ENCODE assay signal across 33 mouse cellular contexts in genomic region chr8:72151418-72152078, GRCm38 (mm10). TPM values are rescaled to one million over a fixed set of nuclear protein-coding genes. Genes with fewer than 3 reads are reported as not detected.
DNase-seq lines count a peak whose midpoint lies in the region; ATAC-seq and TF ChIP-seq lines count a peak whose summit lies in the region.
"Had no signal": no experiment of that assay in that cellular context is flagged by ENCODE, and none has a peak within 500 bp of the region (broad histone marks: within the 10 kb centered on the region; RNA-seq: fewer than 3 reads in every experiment).

No protein-coding gene starts in this region.

- no peak overlapping the region for H3K9ac ChIP-seq in liver, postnatal 0 days (replicated peaks)
- H3K9ac ChIP-seq in liver, embryonic 11.5 days (ENCODE audit: low read depth, low read length): no peak overlapping the region
- no peak overlapping the region for H3K9ac ChIP-seq in intestine, embryonic 16.5 days (ENCODE audit: low read depth, low read length)
- no peak overlapping the region for H3K9ac ChIP-seq in forebrain, embryonic 11.5 days (ENCODE audit: low read length)
- H3K9ac ChIP-seq: embryonic facial prominence, embryonic 12.5 days; forebrain, postnatal 0 days; hindbrain, embryonic 13.5 days; liver, embryonic 14.5 days; lung, embryonic 15.5 days; midbrain, embryonic 13.5 days; neural tube, embryonic 15.5 days had no signal

- no peak for TF ChIP-seq POLR2A in bone marrow macrophage, adult 2 months (IDR thresholded peaks at IDR 0.05; ENCODE audit: borderline replicate concordance, low read depth, low read length)

- no peaks in the 10 kb centered on the region for H3K27me3 ChIP-seq in liver, postnatal 0 days (ENCODE audit: insufficient read depth, low read length)
- H3K27me3 ChIP-seq in liver, embryonic 11.5 days (replicated peaks; ENCODE audit: control insufficient read depth, insufficient read depth, low read length): no peaks in the 10 kb centered on the region
- H3K27me3 ChIP-seq in splenic B cell, adult 2 months (ENCODE audit: control insufficient read depth, insufficient read depth, low read length, poor library complexity, severe bottlenecking): no peaks in the 10 kb centered on the region
- H3K27me3 ChIP-seq in intestine, embryonic 16.5 days (replicated peaks; ENCODE audit: control insufficient read depth, insufficient read depth, low read length): no peaks in the 10 kb centered on the region
- H3K27me3 ChIP-seq in forebrain, embryonic 11.5 days (ENCODE audit: control insufficient read depth, insufficient read depth, low read length): no peaks in the 10 kb centered on the region
- H3K27me3 ChIP-seq: embryonic facial prominence, embryonic 12.5 days; hindbrain, embryonic 13.5 days; lung, embryonic 15.5 days; megakaryocyte, embryonic 14.5 days; midbrain, embryonic 13.5 days; neural tube, embryonic 15.5 days had no signal

- H3K27ac ChIP-seq in liver, postnatal 0 days (ENCODE audit: low read depth): peak overlapping the region; percentile 34; the same call in 1 of the 2 replicates
- H3K27ac ChIP-seq in liver, embryonic 11.5 days (ENCODE audit: low read depth, low read length): no peak overlapping the region
- H3K27ac ChIP-seq in bone marrow macrophage, adult 2 months (ENCODE audit: insufficient read depth, low read depth, low read length): peak overlapping the region; percentile 48
- no peak overlapping the region for H3K27ac ChIP-seq in intestine, embryonic 16.5 days (ENCODE audit: low read length)
- H3K27ac ChIP-seq in forebrain, embryonic 11.5 days (ENCODE audit: low read depth, low read length): no peak overlapping the region
- H3K27ac ChIP-seq: embryonic facial prominence, embryonic 12.5 days; forebrain, embryonic 10.5 days; hindbrain, embryonic 13.5 days; liver, embryonic 14.5 days; lung, embryonic 15.5 days; midbrain, embryonic 13.5 days; neural tube, embryonic 15.5 days had no signal

- no peak for TF ChIP-seq EP300 in liver, postnatal 0 days (IDR thresholded peaks at IDR 0.05; ENCODE audit: low read depth)

- no peaks in the 10 kb centered on the region for H3K9me3 ChIP-seq in liver, postnatal 0 days (ENCODE audit: low read length)
- H3K9me3 ChIP-seq in liver, embryonic 11.5 days (ENCODE audit: control insufficient read depth, low read length): no peaks in the 10 kb centered on the region
- H3K9me3 ChIP-seq in intestine, embryonic 16.5 days (ENCODE audit: control insufficient read depth, low read length): no peaks in the 10 kb centered on the region
- H3K9me3 ChIP-seq in forebrain, embryonic 11.5 days (ENCODE audit: control insufficient read depth, low read length): no peaks in the 10 kb centered on the region
- H3K9me3 ChIP-seq: embryonic facial prominence, embryonic 12.5 days; forebrain, embryonic 10.5 days; hindbrain, embryonic 13.5 days; lung, embryonic 15.5 days; megakaryocyte, embryonic 14.5 days; midbrain, embryonic 13.5 days; neural tube, embryonic 15.5 days had no signal

- H3K4me3 ChIP-seq in liver, postnatal 0 days (ENCODE audit: low read depth, low read length): no peak overlapping the region
- no peak overlapping the region for H3K4me3 ChIP-seq in liver, embryonic 11.5 days (ENCODE audit: low read depth, low read length)
- no peak overlapping the region for H3K4me3 ChIP-seq in bone marrow macrophage, adult 2 months (ENCODE audit: insufficient read depth, low read length)
- H3K4me3 ChIP-seq in intestine, embryonic 16.5 days (ENCODE audit: low read length): no peak overlapping the region
- no peak overlapping the region for H3K4me3 ChIP-seq in forebrain, embryonic 11.5 days (ENCODE audit: low read depth, low read length)
- H3K4me3 ChIP-seq: embryonic facial prominence, embryonic 12.5 days; forebrain, embryonic 10.5 days; hindbrain, embryonic 13.5 days; lung, embryonic 15.5 days; midbrain, embryonic 13.5 days; neural tube, embryonic 15.5 days had no signal

- no peak overlapping the region for H3K4me2 ChIP-seq in liver, postnatal 0 days (ENCODE audit: low read depth, low read length)
- H3K4me2 ChIP-seq in liver, embryonic 11.5 days: no peak overlapping the region
- H3K4me2 ChIP-seq in intestine, embryonic 16.5 days (ENCODE audit: low read depth, low read length): no peak overlapping the region
- no peak overlapping the region for H3K4me2 ChIP-seq in forebrain, embryonic 11.5 days (ENCODE audit: low read depth, low read length, severe bottlenecking)
- H3K4me2 ChIP-seq: embryonic facial prominence, embryonic 12.5 days; hindbrain, embryonic 13.5 days; lung, embryonic 15.5 days; midbrain, embryonic 13.5 days; neural tube, embryonic 15.5 days had no signal

- 46% methylated on average over 3 of the region's 3 CpGs for WGBS in liver, postnatal 0 days (ENCODE audit: insufficient replicate concordance)
- WGBS in liver, embryonic 11.5 days: 70% methylated on average over 3 of the region's 3 CpGs
- 80% methylated on average over 3 of the region's 3 CpGs for WGBS in intestine, embryonic 16.5 days
- 89% methylated on average over 3 of the region's 3 CpGs for WGBS in forebrain, embryonic 11.5 days

- peaks cover under 1% of the 10 kb centered on the region; the same call in 1 of the 2 replicates for H3K4me1 ChIP-seq in liver, postnatal 0 days (ENCODE audit: insufficient read depth)
- no peaks in the 10 kb centered on the region for H3K4me1 ChIP-seq in liver, embryonic 11.5 days (replicated peaks; ENCODE audit: control insufficient read depth, insufficient read depth, low read length)
- H3K4me1 ChIP-seq in bone marrow macrophage, adult 2 months (ENCODE audit: control insufficient read depth, insufficient read depth, low read length): peaks cover 43% of the 10 kb centered on the region
- H3K4me1 ChIP-seq in intestine, embryonic 16.5 days (ENCODE audit: control insufficient read depth, insufficient read depth, low read length): peaks cover 4% of the 10 kb centered on the region; the same call in 1 of the 2 replicates
- no peaks in the 10 kb centered on the region for H3K4me1 ChIP-seq in forebrain, embryonic 11.5 days (replicated peaks; ENCODE audit: control insufficient read depth, insufficient read depth, low read length)
- H3K4me1 ChIP-seq: embryonic facial prominence, embryonic 12.5 days; forebrain, embryonic 10.5 days; hindbrain, embryonic 13.5 days; lung, embryonic 15.5 days; midbrain, embryonic 13.5 days; neural tube, embryonic 15.5 days had no signal

- no peak for TF ChIP-seq CTCF in liver, postnatal 0 days (IDR thresholded peaks at IDR 0.05; ENCODE audit: low read depth)
- TF ChIP-seq CTCF in bone marrow macrophage, adult 2 months (IDR thresholded peaks at IDR 0.05; ENCODE audit: low read depth, low read length): no peak

- no peak for ATAC-seq in liver, postnatal 0 days
- no peak for ATAC-seq in liver, embryonic 11.5 days (replicated peaks; ENCODE audit: low FRiP score)
- peak; percentile 89 to 94 for ATAC-seq in hematopoietic stem cell, adult 5-6 weeks (replicated peaks in 1 of 2; ENCODE audit: insufficient read depth in 1 of 2, low FRiP score in 2 of 2, low TSS enrichment in 1 of 2, low read depth in 1 of 2, poor library complexity in 2 of 2, severe bottlenecking in 2 of 2)
- no peak for ATAC-seq in inflammation-experienced regulatory T-cells, adult 6 months
- no peak for ATAC-seq in intestine, embryonic 16.5 days
- no peak for ATAC-seq in forebrain, embryonic 11.5 days (replicated peaks; ENCODE audit: low FRiP score)
- ATAC-seq: CD4-positive, CD25-positive, alpha-beta regulatory T cell, adult 4 months; forebrain, postnatal 0 days; midbrain, embryonic 13.5 days had no signal

- no peak for DNase-seq in liver, postnatal 0 days
- no peak for DNase-seq in liver, embryonic 11.5 days (ENCODE audit: low spot score)
- peak; percentile 32 for DNase-seq in splenic B cell, adult 2 months (ENCODE audit: low read depth, low spot score)
- no peak for DNase-seq in forebrain, embryonic 11.5 days (ENCODE audit: low spot score)
- DNase-seq: adrenal gland, adult 8-10 months; cerebellum, adult 2 months; cerebellum, postnatal 25 days; embryo, embryonic 11 days; forebrain, postnatal 0 days; gastrocnemius, postnatal 10 days; heart, postnatal 36 days; kidney, adult 11 months; kidney, postnatal 14 days; layer of hippocampus, postnatal 36 days; left cerebral cortex, postnatal 4 days; right cerebral cortex, postnatal 25 days; thymus, postnatal 14 days had no signal

- peaks cover 49% of the 10 kb centered on the region for H3K36me3 ChIP-seq in liver, postnatal 0 days (replicated peaks; ENCODE audit: insufficient read depth, low read length)
- H3K36me3 ChIP-seq in liver, embryonic 11.5 days (ENCODE audit: control insufficient read depth, insufficient read depth, low read length): peaks cover 21% of the 10 kb centered on the region
- peaks cover 34% of the 10 kb centered on the region for H3K36me3 ChIP-seq in splenic B cell, adult 2 months (ENCODE audit: control insufficient read depth, insufficient read depth, low read length, poor library complexity, severe bottlenecking)
- H3K36me3 ChIP-seq in intestine, embryonic 16.5 days (ENCODE audit: control insufficient read depth, insufficient read depth, low read length): peaks cover 20% of the 10 kb centered on the region
- H3K36me3 ChIP-seq in forebrain, embryonic 11.5 days (ENCODE audit: control insufficient read depth, insufficient read depth, low read length): peaks cover 4% of the 10 kb centered on the region; the same call in 1 of the 2 replicates

RNA-seq across cellular contexts. Expression of gene Rab8a, which starts 9.5 kb away (rescaled TPM):
- polyA plus RNA-seq in liver, postnatal 0 days (2015; fragmentation: Nextera tagmentation; extraction: Ambion mirVana): 57.3 and 58.1 TPM in 2 replicates
- polyA plus RNA-seq in liver, embryonic 11.5 days (2014; fragmentation: Nextera tagmentation; extraction: Ambion mirVana): 90.5 and 92.5 TPM in 2 replicates
- polyA plus RNA-seq in bone marrow macrophage, adult 2 months (2012; ENCODE audit: insufficient read depth, insufficient read length, missing spikeins): 113 and 128 TPM in 2 replicates
- total RNA-seq in hematopoietic stem cell, adult 5-6 weeks (2017): 317 and 486 TPM in 2 replicates
- polyA plus RNA-seq in inflammation-experienced regulatory T-cells, adult 6 months (2017; shearing (Covaris generic)): 100 to 1,000 TPM; 134 to 245 (median 197) TPM
- 177 and 178 TPM in 2 replicates for polyA plus RNA-seq in intestine, embryonic 16.5 days (2015; fragmentation: Nextera tagmentation; extraction: Ambion mirVana)
- polyA plus RNA-seq in forebrain, embryonic 11.5 days (2014; fragmentation: Nextera tagmentation; extraction: Ambion mirVana): 90.5 and 110 TPM in 2 replicates

RNA-seq across cellular contexts. Expression of gene Tpm4, which starts 16.8 kb away (rescaled TPM):
- 80.0 and 86.6 TPM in 2 replicates for polyA plus RNA-seq in liver, postnatal 0 days (2015; fragmentation: Nextera tagmentation; extraction: Ambion mirVana)
- 277 and 281 TPM in 2 replicates for polyA plus RNA-seq in liver, embryonic 11.5 days (2014; fragmentation: Nextera tagmentation; extraction: Ambion mirVana)
- polyA plus RNA-seq in bone marrow macrophage, adult 2 months (2012; ENCODE audit: insufficient read depth, insufficient read length, missing spikeins): 235 and 239 TPM in 2 replicates
- 51.1 and 73.7 TPM in 2 replicates for total RNA-seq in hematopoietic stem cell, adult 5-6 weeks (2017)
- polyA plus RNA-seq in inflammation-experienced regulatory T-cells, adult 6 months (2017; shearing (Covaris generic)): 100 to 1,000 TPM; 170 to 464 (median 172) TPM
- polyA plus RNA-seq in intestine, embryonic 16.5 days (2015; fragmentation: Nextera tagmentation; extraction: Ambion mirVana): 510 and 538 TPM in 2 replicates
- polyA plus RNA-seq in forebrain, embryonic 11.5 days (2014; fragmentation: Nextera tagmentation; extraction: Ambion mirVana): 539 and 557 TPM in 2 replicates

RNA-seq across cellular contexts. Expression of gene Hsh2d, which starts 37.9 kb away (rescaled TPM):
- 0.59 and 0.68 TPM in 2 replicates for polyA plus RNA-seq in liver, postnatal 0 days (2015; fragmentation: Nextera tagmentation; extraction: Ambion mirVana)
- 0.18 and 0.29 TPM in 2 replicates for polyA plus RNA-seq in liver, embryonic 11.5 days (2014; fragmentation: Nextera tagmentation; extraction: Ambion mirVana)
- polyA plus RNA-seq in bone marrow macrophage, adult 2 months (2012; ENCODE audit: insufficient read depth, insufficient read length, missing spikeins): 0.29 TPM in 1 of 2 replicates, not detected in the other
- total RNA-seq in hematopoietic stem cell, adult 5-6 weeks (2017): 10.1 and 14.3 TPM in 2 replicates
- 10 to 100 TPM; 23.8 to 30.8 (median 24.6) TPM for polyA plus RNA-seq in inflammation-experienced regulatory T-cells, adult 6 months (2017; shearing (Covaris generic))
- 2.5 and 2.7 TPM in 2 replicates for polyA plus RNA-seq in intestine, embryonic 16.5 days (2015; fragmentation: Nextera tagmentation; extraction: Ambion mirVana)
- polyA plus RNA-seq in forebrain, embryonic 11.5 days (2014; fragmentation: Nextera tagmentation; extraction: Ambion mirVana): not detected in 2 replicates
- total RNA-seq: forebrain, postnatal 0 days; gastrocnemius, postnatal 10 days; heart, postnatal 36 days; layer of hippocampus, postnatal 36 days; left cerebral cortex, postnatal 4 days had no signal
- polyA plus RNA-seq: embryonic facial prominence, embryonic 12.5 days; forebrain, postnatal 0 days; heart, embryonic 14.5 days; hindbrain, embryonic 13.5 days; kidney, embryonic 14.5 days; neural tube, embryonic 15.5 days had no signal

RNA-seq across cellular contexts. Expression of gene Olfr374, which starts 44.7 kb away (rescaled TPM):
- polyA plus RNA-seq in liver, postnatal 0 days (2015; fragmentation: Nextera tagmentation; extraction: Ambion mirVana): not detected in 2 replicates
- polyA plus RNA-seq in liver, embryonic 11.5 days (2014; fragmentation: Nextera tagmentation; extraction: Ambion mirVana): not detected in 2 replicates
- polyA plus RNA-seq in bone marrow macrophage, adult 2 months (2012; ENCODE audit: insufficient read depth, insufficient read length, missing spikeins): 0.32 and 0.52 TPM in 2 replicates
- not detected in 2 replicates for total RNA-seq in hematopoietic stem cell, adult 5-6 weeks (2017)
- under 1 TPM; 0.08 to 0.72 (median 0.28) TPM for polyA plus RNA-seq in inflammation-experienced regulatory T-cells, adult 6 months (2017; shearing (Covaris generic))
- polyA plus RNA-seq in intestine, embryonic 16.5 days (2015; fragmentation: Nextera tagmentation; extraction: Ambion mirVana): 0.13 TPM in 1 of 2 replicates, not detected in the other
- not detected in 2 replicates for polyA plus RNA-seq in forebrain, embryonic 11.5 days (2014; fragmentation: Nextera tagmentation; extraction: Ambion mirVana)
- total RNA-seq: adrenal gland, adult 8-10 months; forebrain, postnatal 0 days; gastrocnemius, postnatal 10 days; heart, postnatal 36 days; layer of hippocampus, postnatal 36 days had no signal
- polyA plus RNA-seq: cerebellum, adult 2 months; forebrain, embryonic 10.5 days; forebrain, postnatal 0 days; gonadal fat pad, adult 2 months; heart, embryonic 14.5 days; kidney, embryonic 14.5 days; liver, embryonic 14.5 days; lung, embryonic 15.5 days; midbrain, embryonic 13.5 days had no signal

Comparison
In these comparisons a context has a peak if more than half of its experiments do, and no peak if none do; other contexts are left out.
1. H3K27ac ChIP-seq: peak in liver, postnatal 0 days (single experiment) and bone marrow macrophage, adult 2 months (single experiment); none in liver, embryonic 11.5 days (single experiment), intestine, embryonic 16.5 days (single experiment) and forebrain, embryonic 11.5 days (single experiment).
2. ATAC-seq: peak in hematopoietic stem cell, adult 5-6 weeks (2 of 2); none in liver, postnatal 0 days (single experiment), liver, embryonic 11.5 days (single experiment), inflammation-experienced regulatory T-cells, adult 6 months (single experiment), intestine, embryonic 16.5 days (single experiment) and forebrain, embryonic 11.5 days (single experiment).